Mouse (Mus musculus) hindbrain, embryonic 10.5 days (tissue): ENCODE measurements around the gene Zfp941. TPM values are rescaled to one million over a fixed set of nuclear protein-coding genes. Genes with fewer than 3 reads are reported as not detected.
"Not testable (repeated sequence)": the region's sequence is repeated elsewhere in the genome, so short reads cannot be mapped to it uniquely, and the experiment has no call there.

Experiments used
- DNase-seq: peaks from one replicate; pipeline ENCODE4 v3.0.0-alpha.2; 2017; ENCODE audit warnings: low spot score
- H3K27ac ChIP-seq: fragments of 300-500 bp; sonication (generic); 2 replicates; pipeline ENCODE4 v1.5.1; 2016; ENCODE audit warnings: mild to moderate bottlenecking, moderate library complexity
- H3K27me3 ChIP-seq: fragments of 300-500 bp; sonication (generic); 2 replicates; pipeline ENCODE4 v1.6.1; 2016; ENCODE audit warnings: mild to moderate bottlenecking; ENCODE audit not compliant: poor library complexity, insufficient read depth, severe bottlenecking
- H3K36me3 ChIP-seq: fragments of 300-500 bp; sonication (generic); 2 replicates; pipeline ENCODE4 v1.6.1; 2016; ENCODE audit warnings: mild to moderate bottlenecking, moderate library complexity
- H3K4me1 ChIP-seq: fragments of 300-500 bp; sonication (generic); replicated peaks from 2 replicates; pipeline ENCODE4 v1.6.1; 2016; ENCODE audit warnings: mild to moderate bottlenecking
- H3K4me3 ChIP-seq: fragments of 300-500 bp; sonication (generic); 2 replicates; pipeline ENCODE4 v1.5.1; 2016; ENCODE audit warnings: mild to moderate bottlenecking, moderate library complexity
- H3K9me3 ChIP-seq: fragments of 300-500 bp; sonication (generic); 2 replicates; pipeline ENCODE4 v1.6.1; 2016; ENCODE audit warnings: mild to moderate bottlenecking, moderate library complexity
- WGBS: fragments of 180-500 bp; shearing (Covaris S2); methylation state at CpG from one replicate; pipeline ENCODE4 v1.1.7; 2016; 5-methylcytosine and 5-hydroxymethylcytosine counted together
- polyA plus RNA-seq: library from polyadenylated mRNA; unstranded; fragments of >200 nt; fragmentation: Nextera tagmentation; extraction: Ambion mirVana; gene quantifications from 2 replicates; pipeline ENCODE4 v1.2.1, GENCODE M21; 2016

The Zfp941 gene
- polyA plus RNA-seq, 1 experiment from 2014 or later, result 5.1 TPM

GRCm38 (mm10) chr7:140797619-140798018, 24.4 kb downstream of the Zfp941 start:
- H3K27me3 ChIP-seq, result no peaks in the 10 kb centered on the region
- no peak overlapping the region for H3K27ac ChIP-seq
- H3K4me1 ChIP-seq, result no peaks in the 10 kb centered on the region
- DNase-seq, result no peak
- H3K36me3 ChIP-seq, result no peaks in the 10 kb centered on the region
- H3K4me3 ChIP-seq, result no peak overlapping the region
- WGBS, result 87% methylated on average over 3 of the region's 3 CpGs
- H3K9me3 ChIP-seq, result no peaks in the 10 kb centered on the region

GRCm38 (mm10) chr7:140793541-140793940, 28.4 kb downstream of the Zfp941 start:
- H3K27ac ChIP-seq, result no peak overlapping the region

GRCm38 (mm10) chr7:140788053-140788435, 33.9 kb downstream of the Zfp941 start:
- no peak for DNase-seq
- Histone ChIP-seq H3K27ac (no peak overlapping the region), H3K27me3 (no peaks in the 10 kb centered on the region), H3K9me3 (0 out of 2 replicates have a peak, but pooled peaks cover 3% of the 10 kb centered on the region), H3K4me1 (no peaks in the 10 kb centered on the region), H3K4me3 (no peak overlapping the region), H3K36me3 (no peaks in the 10 kb centered on the region)
- WGBS, result 87% methylated on average over 7 of the region's 7 CpGs

More at GRCm38 (mm10) chr7:140793541-140793940, 28.4 kb downstream of the Zfp941 start:
- Histone ChIP-seq H3K27me3 (no peaks in the 10 kb centered on the region), H3K4me3 (no peak overlapping the region), H3K9me3 (no peaks in the 10 kb centered on the region), H3K36me3 (no peaks in the 10 kb centered on the region), H3K4me1 (no peaks in the 10 kb centered on the region)
- DNase-seq, result no peak
- 82% methylated on average over 4 of the region's 4 CpGs for WGBS

GRCm38 (mm10) chr7:140787406-140788052, 34.4 kb downstream of the Zfp941 start, which contains the start of gene Syce1:
TSS of gene Syce1 (minus strand) at chr7:140787852.
- no peak for DNase-seq
- H3K4me1 ChIP-seq, result no peaks in the 10 kb centered on the region
- WGBS, result 81% methylated on average over 33 of the region's 33 CpGs
- no peaks in the 10 kb centered on the region for H3K27me3 ChIP-seq
- H3K9me3 ChIP-seq, result 0 out of 2 replicates have a peak, but pooled peaks cover 3% of the 10 kb centered on the region
- H3K27ac ChIP-seq, result no peak within 1 kb of the TSS
- no peak within 1 kb of the TSS for H3K4me3 ChIP-seq
- H3K36me3 ChIP-seq, result no peaks in the 10 kb centered on the region

- Histone ChIP-seq H3K27ac (no peak overlapping the region), H3K27me3 (no peaks in the 10 kb centered on the region), H3K4me3 (no peak overlapping the region), H3K9me3 (no peaks in the 10 kb centered on the region), H3K36me3 (no peaks in the 10 kb centered on the region), H3K4me1 (no peaks in the 10 kb centered on the region)
- 80% methylated on average over 4 of the region's 4 CpGs for WGBS
- DNase-seq, result no peak
Observed at GRCm38 (mm10) chr7:140780548-140780947, 41.4 kb downstream of the Zfp941 start.

GRCm38 (mm10) chr7:140765888-140766739, 55.9 kb downstream of the Zfp941 start:
- no peak for DNase-seq
- no peaks in the 10 kb centered on the region for H3K27me3 ChIP-seq

GRCm38 (mm10) chr7:140765391-140765790, 56.6 kb downstream of the Zfp941 start:
- not testable (repeated sequence) for H3K27ac ChIP-seq, H3K36me3 ChIP-seq, H3K27me3 ChIP-seq, DNase-seq, H3K4me1 ChIP-seq, H3K4me3 ChIP-seq, H3K9me3 ChIP-seq
- WGBS, result 72% methylated on average over 1 of the region's 1 CpGs

More at GRCm38 (mm10) chr7:140765888-140766739, 55.9 kb downstream of the Zfp941 start:
- no peaks in the 10 kb centered on the region for H3K9me3 ChIP-seq
- no peaks in the 10 kb centered on the region for H3K36me3 ChIP-seq
- H3K4me1 ChIP-seq, result no peaks in the 10 kb centered on the region
- H3K4me3 ChIP-seq, result no peak overlapping the region
- H3K27ac ChIP-seq, result no peak overlapping the region
- 81% methylated on average over 12 of the region's 12 CpGs for WGBS

- DNase-seq, result no peak
- WGBS, result 87% methylated on average over 7 of the region's 7 CpGs
- Histone ChIP-seq H3K27me3 (no peaks in the 10 kb centered on the region), H3K4me1 (no peaks in the 10 kb centered on the region), H3K36me3 (no peaks in the 10 kb centered on the region), H3K9me3 (no peaks in the 10 kb centered on the region), H3K4me3 (no peak within 1 kb of the TSS), H3K27ac (no peak within 1 kb of the TSS)
Observed at GRCm38 (mm10) chr7:140763447-140764020, 58.4 kb downstream of the Zfp941 start, which contains the start of gene Cyp2e1. TSS of gene Cyp2e1 (plus strand) at chr7:140763739.

GRCm38 (mm10) chr7:140760647-140761046, 61.3 kb downstream of the Zfp941 start:
- H3K27me3 ChIP-seq, result no peaks in the 10 kb centered on the region
- no peaks in the 10 kb centered on the region for H3K9me3 ChIP-seq
- no peaks in the 10 kb centered on the region for H3K4me1 ChIP-seq
- H3K27ac ChIP-seq, result no peak overlapping the region
- no peak overlapping the region for H3K4me3 ChIP-seq
- no peak for DNase-seq
- H3K36me3 ChIP-seq, result no peaks in the 10 kb centered on the region

Other genes starting within 250 kb of the Zfp941 start
- not detected in 2 replicates for gene Olfr46, start 220.9 kb downstream of the Zfp941 start, polyA plus RNA-seq
- not detected in 2 replicates for gene Olfr61, start 193.2 kb downstream of the Zfp941 start, polyA plus RNA-seq
- not detected in 2 replicates for gene Olfr53, start 175.7 kb downstream of the Zfp941 start, polyA plus RNA-seq
- gene Olfr539, start 162.2 kb downstream of the Zfp941 start, polyA plus RNA-seq, result 0.01 TPM in 1 of 2 replicates, not detected in the other
- not detected in 2 replicates for gene Olfr45, start 140.2 kb downstream of the Zfp941 start, polyA plus RNA-seq
- not detected in 2 replicates for gene Olfr541, start 124.9 kb downstream of the Zfp941 start, polyA plus RNA-seq
- gene Cyp2e1, start 58.4 kb downstream of the Zfp941 start, polyA plus RNA-seq, result not detected in 2 replicates
- 0.27 TPM in 1 of 2 replicates, not detected in the other for gene Syce1, start 34.3 kb downstream of the Zfp941 start, polyA plus RNA-seq
- gene Urah, start 12.8 kb upstream of the Zfp941 start, polyA plus RNA-seq, result 0.71 and 0.97 TPM in 2 replicates
- gene Scgb1c1, start 23.4 kb upstream of the Zfp941 start, polyA plus RNA-seq, result not detected in 2 replicates
- gene Odf3, start 25.6 kb upstream of the Zfp941 start, polyA plus RNA-seq, result not detected in 2 replicates
- not detected in 2 replicates for gene Gm45785, start 34.2 kb upstream of the Zfp941 start, polyA plus RNA-seq
- 67.0 and 81.7 TPM in 2 replicates for gene Ric8a, start 34.8 kb upstream of the Zfp941 start, polyA plus RNA-seq
- 20.9 and 28.8 TPM in 2 replicates for gene Bet1l, start 35.4 kb upstream of the Zfp941 start, polyA plus RNA-seq
- 325 and 344 TPM in 2 replicates for gene Psmd13, start 59.8 kb upstream of the Zfp941 start, polyA plus RNA-seq
- 27.3 and 28.3 TPM in 2 replicates for gene Sirt3, start 60.1 kb upstream of the Zfp941 start, polyA plus RNA-seq
- not detected in 2 replicates for gene Cox8b, start 78.3 kb upstream of the Zfp941 start, polyA plus RNA-seq
- gene Nlrp6, start 98.7 kb upstream of the Zfp941 start, polyA plus RNA-seq, result 0.21 TPM in 1 of 2 replicates, not detected in the other
- gene Pgghg, start 119.2 kb upstream of the Zfp941 start, polyA plus RNA-seq, result 16.8 and 17.0 TPM in 2 replicates
- gene Ifitm5, start 128.1 kb upstream of the Zfp941 start, polyA plus RNA-seq, result 1.3 and 2.7 TPM in 2 replicates
- gene Gm45717, start 133.8 kb upstream of the Zfp941 start, polyA plus RNA-seq, result 0.35 and 0.80 TPM in 2 replicates
- 388 and 494 TPM in 2 replicates for gene Ifitm2, start 133.8 kb upstream of the Zfp941 start, polyA plus RNA-seq
- 5.1 and 6.9 TPM in 2 replicates for gene Ifitm1, start 145.0 kb upstream of the Zfp941 start, polyA plus RNA-seq
- 21.0 and 23.9 TPM in 2 replicates for gene Ifitm3, start 188.6 kb upstream of the Zfp941 start, polyA plus RNA-seq
- not detected in 2 replicates for gene Ifitm6, start 195.7 kb upstream of the Zfp941 start, polyA plus RNA-seq
- not detected in 2 replicates for gene Gm17387, start 207.0 kb upstream of the Zfp941 start, polyA plus RNA-seq
- 26.4 and 35.1 TPM in 2 replicates for gene B4galnt4, start 238.9 kb upstream of the Zfp941 start, polyA plus RNA-seq